Mouse (Mus musculus): ENCODE measurements around the gene Mfsd2b.

- TF ChIP-seq CTCF (IDR thresholded peaks at IDR 0.05; ENCODE audit: borderline replicate concordance, insufficient read depth, low read length) (no peak), POLR2A (IDR thresholded peaks at IDR 0.05; ENCODE audit: low read depth, low read length) (no peak)
Observed at GRCm38 (mm10) chr12:4859241-4859914, 14.8 kb downstream of the Mfsd2b start.

Data from embryonic fibroblast, embryonic 13.5 days (primary cell).